Mouse (Mus musculus) kidney, embryonic 16.5 days (tissue): ENCODE data around the gene Akap12. TPM values are rescaled to one million over a fixed set of nuclear protein-coding genes. Genes with fewer than 3 reads are reported as not detected.

Experiments used
- ATAC-seq: fragments of 200-750 bp; cut with Nextera tagmentation; 2 replicates; pipeline ENCODE4 v1.8.0; 2017; ENCODE audit warnings: moderate TSS enrichment; ENCODE audit not compliant: low FRiP score, low TSS enrichment
- H3K27ac ChIP-seq: fragments of 300-500 bp; sonication (generic); 2 replicates; pipeline ENCODE4 v1.5.1; 2014; ENCODE audit warnings: low read length
- H3K27me3 ChIP-seq: fragments of 300-500 bp; sonication (generic); 2 replicates; pipeline ENCODE4 v1.6.1; 2014; ENCODE audit warnings: low read length, control low read depth, mixed read lengths; ENCODE audit not compliant: insufficient read depth
- H3K36me3 ChIP-seq: fragments of 300-500 bp; sonication (generic); 2 replicates; pipeline ENCODE4 v1.6.1; 2014; ENCODE audit warnings: low read length, control low read depth, mixed read lengths; ENCODE audit not compliant: insufficient read depth
- H3K4me1 ChIP-seq: fragments of 300-500 bp; sonication (generic); 2 replicates; pipeline ENCODE4 v1.6.1; 2014; ENCODE audit warnings: low read length, control low read depth, mixed read lengths; ENCODE audit not compliant: insufficient read depth
- H3K4me2 ChIP-seq: fragments of 300-500 bp; sonication (generic); replicated peaks from 2 replicates; pipeline ENCODE4 v1.6.1; 2014; ENCODE audit warnings: low read depth, low read length
- H3K4me3 ChIP-seq: fragments of 300-500 bp; sonication (generic); 2 replicates; pipeline ENCODE4 v1.5.1; 2014; ENCODE audit warnings: mild to moderate bottlenecking, low read length
- H3K9ac ChIP-seq: fragments of 300-500 bp; sonication (generic); replicated peaks from 2 replicates; pipeline ENCODE4 v1.6.1; 2014; ENCODE audit warnings: low read length
- H3K9me3 ChIP-seq: fragments of 300-500 bp; sonication (generic); 2 replicates; pipeline ENCODE4 v1.6.1; 2016; ENCODE audit warnings: low read length, control low read depth
- WGBS: fragments of 180-500 bp; shearing (Covaris S2); extraction: QIAGEN DNeasy Blood & Tissue Kit; methylation state at CpG from one replicate; pipeline ENCODE4 v1.1.7; 2014; 5-methylcytosine and 5-hydroxymethylcytosine counted together
- polyA plus RNA-seq: library from polyadenylated mRNA; unstranded; fragments of >200 nt; fragmentation: Nextera tagmentation; extraction: Ambion mirVana; gene quantifications from 2 replicates; pipeline ENCODE4 v1.2.1, GENCODE M21; 2015

Akap12 gene
- polyA plus RNA-seq, 1 experiment from 2014 or later = 92.7 TPM

GRCm38 (mm10) chr10:4325562-4325961 is 59.4 kb downstream of the Akap12 start:
- Histone ChIP-seq H3K9me3 (no peaks in the 10 kb centered on the region), H3K4me3 (no peak overlapping the region), H3K36me3 (no peaks in the 10 kb centered on the region), H3K9ac (no peak overlapping the region), H3K4me1 (peaks cover 9% of the 10 kb centered on the region), H3K4me2 (no peak overlapping the region), H3K27ac (peak overlapping the region; percentile 66; the same call in 1 of the 2 replicates), H3K27me3 (no peaks in the 10 kb centered on the region)
- 41% methylated on average over 5 of the region's 5 CpGs for WGBS
- ATAC-seq = no peak

DNA sequence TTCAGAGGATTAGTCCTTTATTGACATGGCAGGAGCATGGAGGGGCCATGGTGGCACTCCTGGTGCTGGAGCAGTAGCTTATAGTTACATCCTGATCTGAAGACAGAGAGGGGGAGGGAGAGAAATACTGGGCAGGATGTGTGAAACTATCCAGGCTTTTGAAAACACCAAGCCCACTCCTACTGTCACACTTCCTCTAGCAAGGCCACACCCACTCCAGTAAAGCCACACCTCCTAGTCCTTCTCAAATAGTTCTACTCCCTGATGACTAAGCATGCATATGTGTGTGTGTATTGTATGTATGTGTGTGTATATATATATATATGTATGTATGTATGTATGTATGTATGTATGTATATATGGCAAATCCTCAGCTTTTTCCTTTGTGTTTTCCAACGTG is 61.5 kb downstream of the Akap12 start:
- H3K4me3 ChIP-seq = no peak overlapping the region
- no peak overlapping the region for H3K9ac ChIP-seq
- peaks cover 13% of the 10 kb centered on the region for H3K4me1 ChIP-seq
- ATAC-seq = no peak
- H3K4me2 ChIP-seq = no peak overlapping the region
- no peaks in the 10 kb centered on the region for H3K27me3 ChIP-seq
- H3K9me3 ChIP-seq = no peaks in the 10 kb centered on the region
- H3K36me3 ChIP-seq = no peaks in the 10 kb centered on the region
- WGBS = 82% methylated on average over 1 of the region's 1 CpGs
- H3K27ac ChIP-seq = no peak overlapping the region

GRCm38 (mm10) chr10:4332228-4332979 is 66.2 kb downstream of the Akap12 start:
- H3K9ac ChIP-seq = no peak overlapping the region
- H3K4me1 ChIP-seq = peaks cover 23% of the 10 kb centered on the region
- no peak overlapping the region for H3K4me2 ChIP-seq
- no peaks in the 10 kb centered on the region for H3K27me3 ChIP-seq
- ATAC-seq = no peak
- no peaks in the 10 kb centered on the region for H3K36me3 ChIP-seq
- H3K4me3 ChIP-seq = no peak overlapping the region
- 39% methylated on average over 7 of the region's 7 CpGs for WGBS
- no peak overlapping the region for H3K27ac ChIP-seq
- no peaks in the 10 kb centered on the region for H3K9me3 ChIP-seq

DNA sequence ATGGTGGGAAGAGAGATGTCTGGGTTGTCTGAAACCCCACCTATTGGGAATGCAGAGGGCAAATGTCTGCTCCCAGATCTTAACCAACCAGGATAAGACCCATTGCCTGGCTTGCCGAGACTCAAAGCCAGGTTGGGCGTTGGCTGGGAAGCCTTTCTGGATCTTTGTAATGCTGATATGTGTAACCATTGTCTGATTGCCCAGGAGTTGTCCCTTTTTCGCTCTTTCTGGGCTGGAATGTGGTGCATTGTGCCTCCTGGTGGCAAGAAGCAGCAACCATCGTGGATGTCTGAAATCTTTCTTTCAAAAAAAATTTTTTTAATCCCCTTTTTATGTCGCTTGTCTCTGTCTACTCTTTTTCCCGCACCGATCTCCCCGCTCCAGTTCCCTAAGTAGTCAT is 67.1 kb downstream of the Akap12 start:
- H3K36me3 ChIP-seq = no peaks in the 10 kb centered on the region
- H3K27me3 ChIP-seq = no peaks in the 10 kb centered on the region
- peaks cover 23% of the 10 kb centered on the region for H3K4me1 ChIP-seq
- ATAC-seq = no peak
- H3K27ac ChIP-seq = peak overlapping the region; percentile 44; the same call in 1 of the 2 replicates
- 13% methylated on average over 8 of the region's 8 CpGs for WGBS
- peak overlapping the region; percentile 70 for H3K4me2 ChIP-seq
- peak overlapping the region; percentile 65; the same call in 1 of the 2 replicates for H3K9ac ChIP-seq
- no peaks in the 10 kb centered on the region for H3K9me3 ChIP-seq
- peak overlapping the region; percentile 58; the same call in 1 of the 2 replicates for H3K4me3 ChIP-seq

DNA sequence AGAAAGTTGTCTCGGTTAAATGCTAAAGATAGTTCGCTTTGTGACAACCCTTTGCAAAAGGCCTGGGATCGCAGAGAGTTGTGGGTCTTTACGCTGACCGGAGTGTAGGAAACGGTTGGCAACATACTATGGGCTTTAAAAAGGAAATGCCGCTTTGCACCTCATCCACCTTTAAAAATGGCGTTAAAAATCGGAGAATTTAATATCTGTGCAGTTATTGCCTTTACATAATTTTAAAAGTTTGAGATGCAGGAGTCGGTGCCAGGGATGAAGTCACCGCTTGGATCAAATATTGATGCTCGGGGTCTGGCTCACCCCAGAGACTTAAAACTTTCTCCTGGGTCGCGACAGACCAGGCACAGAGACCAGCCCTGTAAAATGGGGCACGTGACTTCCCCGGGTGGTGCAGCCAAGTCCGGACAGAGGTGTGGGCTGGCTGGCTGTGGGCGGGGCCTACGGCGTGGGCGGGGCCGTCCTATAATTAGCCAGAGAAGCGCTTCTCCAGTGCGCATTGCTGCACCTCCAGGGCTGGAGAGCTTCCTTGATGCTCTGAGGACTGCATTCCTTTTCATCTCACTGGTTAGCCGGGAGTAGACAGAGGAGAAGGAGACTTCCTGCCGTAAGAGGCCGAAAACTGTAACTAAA is 68.0 kb downstream of the Akap12 start:
- H3K27ac ChIP-seq = peak overlapping the region; percentile 65
- ATAC-seq = peak; percentile 96

DNA sequence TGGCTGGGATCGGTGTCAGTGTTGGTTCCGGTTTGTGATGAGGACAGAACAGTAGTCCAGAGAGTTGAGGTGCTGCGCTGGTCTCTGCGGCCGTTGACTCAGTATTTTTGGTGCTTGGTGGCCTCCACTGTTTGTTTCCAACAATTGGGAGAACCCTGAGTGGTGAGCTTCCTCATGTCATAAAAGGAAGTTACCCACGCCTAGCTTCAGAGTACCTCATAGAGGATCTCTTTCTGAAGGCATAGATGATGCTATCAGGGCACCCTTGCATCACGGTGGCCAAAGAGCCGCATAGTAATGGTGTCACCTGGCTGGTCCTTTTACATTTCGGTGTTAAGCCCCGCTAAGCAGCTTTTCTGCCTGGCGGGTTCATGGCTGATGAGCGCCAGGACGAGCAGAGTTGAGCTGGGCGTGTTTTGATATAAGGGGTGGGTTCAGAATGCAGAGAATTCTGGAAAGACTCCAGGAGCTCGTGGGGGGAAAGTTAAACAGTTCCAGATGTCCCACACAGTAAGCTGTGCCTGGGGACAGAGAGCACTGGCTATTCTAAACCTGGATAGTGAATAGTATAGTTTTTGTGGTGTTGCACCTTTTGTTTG is 72.8 kb downstream of the Akap12 start:
- H3K9ac ChIP-seq = 0 out of 2 replicates have a peak overlapping the region, but pooled peaks have one; percentile 35
- H3K36me3 ChIP-seq = no peaks in the 10 kb centered on the region
- WGBS = 44% methylated on average over 15 of the region's 15 CpGs
- H3K9me3 ChIP-seq = no peaks in the 10 kb centered on the region
- peak overlapping the region; percentile 46 for H3K4me2 ChIP-seq
- H3K27me3 ChIP-seq = no peaks in the 10 kb centered on the region
- peak overlapping the region; percentile 12 for H3K4me3 ChIP-seq
- ATAC-seq = peak; percentile 28; the same call in 1 of the 2 replicates
- peaks cover 25% of the 10 kb centered on the region for H3K4me1 ChIP-seq
- peak overlapping the region; percentile 55; the same call in 1 of the 2 replicates for H3K27ac ChIP-seq

More for the DNA sequence above, 68.0 kb downstream of the Akap12 start:
- H3K27me3 ChIP-seq = no peaks in the 10 kb centered on the region
- peak overlapping the region; percentile 70 for H3K4me2 ChIP-seq
- H3K36me3 ChIP-seq = no peaks in the 10 kb centered on the region
- WGBS = 6% methylated on average over 27 of the region's 27 CpGs
- peak overlapping the region; percentile 65 for H3K9ac ChIP-seq
- peak overlapping the region; percentile 58 for H3K4me3 ChIP-seq
- no peaks in the 10 kb centered on the region for H3K9me3 ChIP-seq
- peaks cover 28% of the 10 kb centered on the region for H3K4me1 ChIP-seq

DNA sequence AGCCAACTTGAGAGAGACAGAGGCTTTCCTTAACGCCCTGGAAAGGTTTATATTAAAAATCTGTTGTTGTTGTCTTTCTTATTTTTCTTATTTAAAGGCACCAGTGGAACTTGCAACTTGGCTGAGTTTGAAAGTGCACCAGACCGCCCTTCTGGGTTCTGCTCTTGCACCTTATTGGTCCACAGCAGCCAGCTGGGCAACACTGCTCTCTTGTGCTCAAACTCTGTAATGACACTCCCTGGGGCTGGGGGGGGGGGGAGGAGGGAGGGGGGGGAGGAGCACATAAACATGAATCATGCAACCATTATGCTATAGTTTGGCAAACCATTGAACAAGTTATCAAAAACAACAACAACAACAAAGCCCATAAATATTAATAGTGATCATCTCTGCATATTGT is 75.2 kb downstream of the Akap12 start:
- H3K9ac ChIP-seq = no peak overlapping the region
- no peak overlapping the region for H3K27ac ChIP-seq
- H3K4me2 ChIP-seq = no peak overlapping the region
- ATAC-seq = no peak
- WGBS = 22% methylated on average over 2 of the region's 2 CpGs
- no peaks in the 10 kb centered on the region for H3K27me3 ChIP-seq
- no peaks in the 10 kb centered on the region for H3K36me3 ChIP-seq
- H3K9me3 ChIP-seq = no peaks in the 10 kb centered on the region
- H3K4me1 ChIP-seq = peaks cover 26% of the 10 kb centered on the region
- H3K4me3 ChIP-seq = no peak overlapping the region

- ATAC-seq = peak; percentile 96
- H3K4me1 ChIP-seq = peaks cover 10% of the 10 kb centered on the region
- peak overlapping the region; percentile 72 for H3K4me2 ChIP-seq
- no peaks in the 10 kb centered on the region for H3K36me3 ChIP-seq
- H3K27ac ChIP-seq = peak overlapping the region; percentile 18; the same call in 1 of the 2 replicates
- H3K9me3 ChIP-seq = no peaks in the 10 kb centered on the region
- H3K4me3 ChIP-seq = peak overlapping the region; percentile 39
- 5% methylated on average over 28 of the region's 28 CpGs for WGBS
- H3K9ac ChIP-seq = peak overlapping the region; percentile 64
- no peaks in the 10 kb centered on the region for H3K27me3 ChIP-seq
These were observed 80.4 kb downstream of the Akap12 start for GRCm38 (mm10) chr10:4346489-4347135.

- peak; percentile 55; the same call in 1 of the 2 replicates for ATAC-seq
- Histone ChIP-seq H3K4me3 (peak overlapping the region; percentile 39), H3K4me1 (peaks cover 10% of the 10 kb centered on the region), H3K4me2 (peak overlapping the region; percentile 72), H3K9me3 (no peaks in the 10 kb centered on the region), H3K27ac (no peak overlapping the region), H3K9ac (no peak overlapping the region), H3K36me3 (no peaks in the 10 kb centered on the region), H3K27me3 (no peaks in the 10 kb centered on the region)
- WGBS = 46% methylated on average over 4 of the region's 4 CpGs
These were observed 80.9 kb downstream of the Akap12 start for GRCm38 (mm10) chr10:4347136-4347492.
